ENCODE assay signal across 19 mouse cellular contexts in the genomic region with DNA sequence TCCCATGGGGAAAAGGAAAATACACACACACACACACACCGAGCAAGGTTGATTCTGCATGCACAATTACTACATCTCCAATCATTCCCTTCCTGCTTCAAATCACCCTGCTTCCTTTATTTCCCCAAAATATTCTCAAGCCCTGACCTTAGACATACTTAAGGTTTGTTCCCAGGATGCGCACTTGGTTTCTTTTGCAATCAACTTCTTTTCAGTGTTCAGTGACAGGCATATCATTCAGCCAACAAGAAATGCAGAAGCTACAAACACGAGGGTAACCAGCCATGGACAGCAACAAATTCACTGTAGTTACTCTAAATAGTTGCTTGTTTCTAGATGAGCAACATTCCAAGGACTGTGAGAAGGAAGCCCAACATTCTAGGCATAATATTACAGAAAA. TPM values are rescaled to one million over a fixed set of nuclear protein-coding genes. Genes with fewer than 3 reads are reported as not detected.
DNase-seq lines count a peak whose midpoint lies in the region; ATAC-seq and TF ChIP-seq lines count a peak whose summit lies in the region.
"Had no signal": no experiment of that assay in that cellular context is flagged by ENCODE, and none has a peak within 500 bp of the region (broad histone marks: within the 10 kb centered on the region; RNA-seq: fewer than 3 reads in every experiment).

No protein-coding gene starts in this region.

- TF ChIP-seq CTCF in hindbrain, postnatal 0 days (IDR thresholded peaks at IDR 0.05; ENCODE audit: low read depth), result no peak

- 0 out of 2 replicates have a peak, but pooled peaks have one; percentile 35 for ATAC-seq in hindbrain, embryonic 12.5 days (ENCODE audit: low FRiP score)
- no peak for ATAC-seq in hindbrain, postnatal 0 days
- ATAC-seq in granulocyte monocyte progenitor cell, adult 5-6 weeks (replicated peaks; ENCODE audit: poor library complexity, severe bottlenecking), result peak; percentile 77
- ATAC-seq in cerebellum, adult (ENCODE audit: insufficient number of reproducible peaks, low FRiP score, low TSS enrichment), result no peak
- ATAC-seq in CD4-positive, CD25-positive, alpha-beta regulatory T cell, adult 4 months, result no peak
- ATAC-seq: forebrain, embryonic 16.5 days; hindbrain, embryonic 16.5 days had no signal

- no peak for DNase-seq in hindbrain, postnatal 0 days (ENCODE audit: low spot score)
- DNase-seq in lung, postnatal 25 days (ENCODE audit: low spot score), result peak; percentile 13
- DNase-seq in lung, postnatal 10 days, result no peak
- DNase-seq: adrenal gland, adult 8-10 months; adrenal gland, postnatal 36 days; cerebellum, adult 11 months; cerebellum, adult 8-10 months; cerebellum, postnatal 14 days; gastrocnemius, postnatal 14 days; heart, postnatal 36 days had no signal

- H3K36me3 ChIP-seq in hindbrain, embryonic 12.5 days, result no peaks in the 10 kb centered on the region
- H3K36me3 ChIP-seq in hindbrain, postnatal 0 days (ENCODE audit: insufficient read depth, low read length), result no peaks in the 10 kb centered on the region
- H3K36me3 ChIP-seq: embryonic facial prominence, embryonic 12.5 days; forebrain, embryonic 12.5 days; heart, embryonic 12.5 days had no signal

- no peak overlapping the region for H3K4me3 ChIP-seq in hindbrain, embryonic 12.5 days
- no peak overlapping the region for H3K4me3 ChIP-seq in hindbrain, postnatal 0 days (ENCODE audit: low read length)
- H3K4me3 ChIP-seq: embryonic facial prominence, embryonic 12.5 days; forebrain, embryonic 12.5 days; heart, embryonic 12.5 days had no signal

- no peaks in the 10 kb centered on the region for H3K9me3 ChIP-seq in hindbrain, embryonic 12.5 days (replicated peaks)
- no peaks in the 10 kb centered on the region for H3K9me3 ChIP-seq in hindbrain, postnatal 0 days (ENCODE audit: low read length)
- H3K9me3 ChIP-seq: embryonic facial prominence, embryonic 12.5 days; forebrain, embryonic 12.5 days; heart, embryonic 12.5 days had no signal

- H3K27me3 ChIP-seq in hindbrain, embryonic 12.5 days, result no peaks in the 10 kb centered on the region
- no peaks in the 10 kb centered on the region for H3K27me3 ChIP-seq in hindbrain, postnatal 0 days (ENCODE audit: insufficient read depth, low read length)
- H3K27me3 ChIP-seq: embryonic facial prominence, embryonic 12.5 days; forebrain, embryonic 12.5 days; heart, embryonic 12.5 days had no signal

- no peak overlapping the region for H3K4me2 ChIP-seq in hindbrain, embryonic 12.5 days (replicated peaks)
- no peak overlapping the region for H3K4me2 ChIP-seq in hindbrain, postnatal 0 days (ENCODE audit: low read depth, low read length)
- H3K4me2 ChIP-seq: embryonic facial prominence, embryonic 12.5 days; forebrain, embryonic 12.5 days; heart, embryonic 12.5 days had no signal

- no peak overlapping the region for H3K9ac ChIP-seq in hindbrain, embryonic 12.5 days
- H3K9ac ChIP-seq in hindbrain, postnatal 0 days (replicated peaks; ENCODE audit: low read length), result no peak overlapping the region
- H3K9ac ChIP-seq: embryonic facial prominence, embryonic 12.5 days; forebrain, embryonic 12.5 days; heart, embryonic 12.5 days had no signal

- no peak overlapping the region for H3K27ac ChIP-seq in hindbrain, embryonic 12.5 days
- no peak overlapping the region for H3K27ac ChIP-seq in hindbrain, postnatal 0 days
- H3K27ac ChIP-seq: embryonic facial prominence, embryonic 12.5 days; forebrain, embryonic 12.5 days had no signal

- H3K4me1 ChIP-seq in hindbrain, embryonic 12.5 days, result peaks cover 10% of the 10 kb centered on the region
- no peaks in the 10 kb centered on the region for H3K4me1 ChIP-seq in hindbrain, postnatal 0 days (ENCODE audit: insufficient read depth, low read length)

- WGBS in hindbrain, embryonic 12.5 days, result 59% methylated on average over 3 of the region's 3 CpGs
- 45% methylated on average over 3 of the region's 3 CpGs for WGBS in hindbrain, postnatal 0 days

RNA-seq across cellular contexts. Expression of a gene that starts 38.1 kb away (rescaled TPM):
- polyA plus RNA-seq in hindbrain, embryonic 12.5 days (2016; fragmentation: Nextera tagmentation; extraction: Ambion mirVana), result 20.4 and 22.5 TPM in 2 replicates
- 35.2 and 38.7 TPM in 2 replicates for total RNA-seq in hindbrain, postnatal 0 days (2014; rRNA removed)
- 21.2 and 23.9 TPM in 2 replicates for polyA plus RNA-seq in hindbrain, postnatal 0 days (2015; fragmentation: Nextera tagmentation; extraction: Ambion mirVana)
- 158 and 198 TPM in 2 replicates for total RNA-seq in granulocyte monocyte progenitor cell, adult 5-6 weeks (2014; fragmentation: Nextera tagmentation)
- total RNA-seq in granulocyte monocyte progenitor cell, adult 5-6 weeks (2017), result 114 and 119 TPM in 2 replicates
- 10 to 100 TPM; 16.8 to 25.7 TPM for polyA plus RNA-seq in CD4-positive, CD25-positive, alpha-beta regulatory T cell, adult 4 months (2017; shearing (Covaris generic))

Comparison
In these comparisons a context has a peak if more than half of its experiments do, and no peak if none do; other contexts are left out.
1. ATAC-seq: peak in hindbrain, embryonic 12.5 days (single experiment) and granulocyte monocyte progenitor cell, adult 5-6 weeks (single experiment); none in hindbrain, postnatal 0 days (single experiment), cerebellum, adult (single experiment) and CD4-positive, CD25-positive, alpha-beta regulatory T cell, adult 4 months (single experiment).